Mouse (Mus musculus) myocyte (in vitro differentiated cells): Measurements from ENCODE around the gene Degs1. TPM values are rescaled to one million over a fixed set of nuclear protein-coding genes. Genes with fewer than 3 reads are reported as not detected.
A peak's percentile ranks its signal among the peaks of the same experiment; 100 is the strongest.

Experiments used
- H3K27me3 ChIP-seq: one replicate; pipeline ENCODE4 v1.6.1; 2011; ENCODE audit not compliant: control insufficient read depth, insufficient read depth, insufficient read length
- H3K36me3 ChIP-seq: one replicate; pipeline ENCODE4 v1.6.1; 2011; ENCODE audit not compliant: control insufficient read depth, insufficient read depth
- H3K4me2 ChIP-seq: one replicate; pipeline ENCODE4 v1.6.1; 2011; ENCODE audit warnings: low read depth, control low read depth
- H3K4me3 ChIP-seq: one replicate; pipeline ENCODE4 v1.5.1; 2011; ENCODE audit warnings: mild to moderate bottlenecking, control low read depth, moderate library complexity
- H3K79me2 ChIP-seq: one replicate; pipeline ENCODE4 v1.6.1; 2011; ENCODE audit not compliant: control insufficient read depth, insufficient read depth
- H3ac ChIP-seq: one replicate; pipeline ENCODE4 v1.6.1; 2011; ENCODE audit not compliant: control insufficient read depth, insufficient read length
- CEBPB ChIP-seq: IDR thresholded peaks from 2 replicates; pipeline ENCODE4 v1.6.1; 2011; ENCODE audit warnings: mild to moderate bottlenecking, moderate library complexity; ENCODE audit not compliant: poor library complexity, insufficient read depth, severe bottlenecking
- E2F4 ChIP-seq: IDR thresholded peaks from one replicate; pipeline ENCODE4 v1.6.1; 2011; ENCODE audit warnings: mild to moderate bottlenecking, control low read depth, moderate library complexity; ENCODE audit not compliant: insufficient read depth
- MAX ChIP-seq: IDR thresholded peaks from one replicate; pipeline ENCODE4 v1.6.1; 2011; ENCODE audit warnings: low read depth, mild to moderate bottlenecking, control low read depth
- MYOD1 ChIP-seq, 3 experiments: IDR thresholded peaks; one replicate each; pipeline ENCODE4 v1.6.1; 2011; ENCODE audit warnings: control low read depth in 2 of 3, low read depth in 2 of 3, mild to moderate bottlenecking in 2 of 3, moderate library complexity in 1 of 3; ENCODE audit not compliant: insufficient read length in 2 of 3, control insufficient read depth in 1 of 3
- MYOG ChIP-seq, 3 experiments: IDR thresholded peaks; one replicate each; pipeline ENCODE4 v1.6.1; 2011; ENCODE audit warnings: control low read depth in 2 of 3, low read depth in 2 of 3, mild to moderate bottlenecking in 2 of 3; ENCODE audit not compliant: insufficient read length in 2 of 3, control insufficient read depth in 1 of 3, insufficient read depth in 1 of 3
- POLR2A ChIP-seq: IDR thresholded peaks from one replicate; pipeline ENCODE4 v1.6.1; 2011; ENCODE audit warnings: low read depth, mild to moderate bottlenecking, control low read depth, moderate library complexity; ENCODE audit not compliant: insufficient read length
- POLR2AphosphoS2 ChIP-seq: IDR thresholded peaks from one replicate; pipeline ENCODE4 v1.6.1; 2011; ENCODE audit warnings: low read depth, control low read depth; ENCODE audit not compliant: insufficient read length
- REST ChIP-seq: IDR thresholded peaks from one replicate; pipeline ENCODE4 v1.6.1; 2011; ENCODE audit warnings: mild to moderate bottlenecking, control low read depth, moderate library complexity; ENCODE audit not compliant: insufficient read depth, insufficient read length
- SRF ChIP-seq: IDR thresholded peaks from one replicate; pipeline ENCODE4 v1.6.1; 2011; ENCODE audit warnings: low read depth; ENCODE audit not compliant: control insufficient read depth, insufficient read length
- TCF12 ChIP-seq: IDR thresholded peaks from one replicate; pipeline ENCODE4 v1.6.1; 2011; ENCODE audit warnings: mild to moderate bottlenecking, control low read depth; ENCODE audit not compliant: poor library complexity, insufficient read depth, severe bottlenecking
- TCF3 ChIP-seq: IDR thresholded peaks from one replicate; pipeline ENCODE4 v1.6.1; 2011; ENCODE audit warnings: low read depth, control low read depth; ENCODE audit not compliant: insufficient read length
- USF1 ChIP-seq: IDR thresholded peaks from one replicate; pipeline ENCODE4 v1.6.1; 2011; ENCODE audit warnings: low read depth, mild to moderate bottlenecking, control low read depth, moderate library complexity
- polyA plus RNA-seq: library from polyadenylated mRNA; unstranded; fragments of >200 nt; fragmentation: generic; extraction: Trizol; gene quantifications from one replicate; pipeline ENCODE4 v1.2.1, GENCODE M21; 2012; ENCODE audit warnings: missing spikeins

Degs1 gene
- polyA plus RNA-seq: 110 TPM

- Histone ChIP-seq H3K4me3 (peak within 1 kb of the TSS; percentile 53), H3K79me2 (peaks cover 34% of the 10 kb centered on the region), H3ac (peak within 1 kb of the TSS; percentile 29), H3K4me2 (peak within 1 kb of the TSS; percentile 88), H3K36me3 (peaks cover 19% of the 10 kb centered on the region), H3K27me3 (no peaks in the 10 kb centered on the region)
- TF ChIP-seq POLR2AphosphoS2 (peak; percentile 96), POLR2A (peak; percentile 96), SRF (no peak), MYOD1 (IDR thresholded peaks at IDR 0.05; ENCODE audit: control insufficient read depth in 1 of 3, insufficient read length in 2 of 3, low read depth in 2 of 3) (peak in 1 of 3 experiments; percentile 51), USF1 (peak; percentile 85), REST (no peak), MYOG (IDR thresholded peaks at IDR 0.05; ENCODE audit: control insufficient read depth in 1 of 3, insufficient read depth in 1 of 3, insufficient read length in 2 of 3, low read depth in 2 of 3) (peak in 1 of 3 experiments; percentile 66)
Observed at GRCm38 (mm10) chr1:182282091-182283075, at the start of gene Degs1. TSS of gene Degs1 (minus strand) at chr1:182282804.

DNA sequence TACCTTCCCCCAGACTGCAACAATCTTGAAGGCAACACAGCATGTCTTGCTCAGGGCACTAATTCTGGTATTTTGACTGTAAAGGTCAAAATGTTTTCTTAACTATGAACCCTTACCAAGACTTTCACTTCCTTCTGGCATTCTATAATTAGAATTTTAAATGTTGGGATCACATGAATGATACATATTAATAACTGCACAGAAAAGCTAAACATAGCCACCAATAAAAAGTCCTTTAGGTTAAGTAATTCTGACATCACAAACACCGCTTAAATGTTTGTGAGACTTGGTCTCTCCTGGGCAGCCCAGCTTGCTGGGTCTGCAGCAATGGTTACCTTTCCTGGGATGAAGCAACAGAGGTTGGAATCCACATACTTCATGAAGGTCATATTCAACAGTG is 43.3 kb upstream of the Degs1 start:
- H3K27me3 ChIP-seq: no peaks in the 10 kb centered on the region
- H3K4me2 ChIP-seq: no peak overlapping the region
- peaks cover 6% of the 10 kb centered on the region for H3K79me2 ChIP-seq
- no peak overlapping the region for H3ac ChIP-seq
- TF ChIP-seq CEBPB (no peak), USF1 (no peak), MAX (no peak), MYOG (IDR thresholded peaks at IDR 0.05; ENCODE audit: control insufficient read depth in 1 of 3, insufficient read depth in 1 of 3, insufficient read length in 2 of 3, low read depth in 2 of 3) (no peak), POLR2AphosphoS2 (no peak), SRF (no peak), MYOD1 (IDR thresholded peaks at IDR 0.05; ENCODE audit: control insufficient read depth in 1 of 3, insufficient read length in 2 of 3, low read depth in 2 of 3) (no peak), REST (no peak), POLR2A (no peak), E2F4 (no peak), TCF3 (no peak), TCF12 (no peak)
- H3K36me3 ChIP-seq: peaks cover 58% of the 10 kb centered on the region
- H3K4me3 ChIP-seq: no peak overlapping the region

DNA sequence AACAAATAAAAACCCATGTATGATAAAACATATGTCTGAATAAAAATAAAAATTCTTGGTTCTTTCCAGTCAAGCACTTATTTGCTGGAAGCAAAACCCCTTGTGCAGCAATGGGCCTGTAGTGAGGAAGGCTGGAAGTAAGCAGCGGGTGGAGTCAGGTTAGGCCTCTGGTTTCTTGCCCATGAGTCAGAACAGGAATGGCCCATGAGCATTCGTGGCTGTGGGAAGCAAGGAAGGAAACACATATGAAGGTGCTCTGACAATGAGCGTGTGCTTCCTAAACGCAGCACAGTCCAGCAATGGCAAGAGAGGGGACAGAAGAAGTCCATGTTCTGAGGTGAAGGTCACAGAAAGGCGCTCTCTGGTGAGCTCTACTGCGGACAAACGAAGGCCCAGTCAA is 41.9 kb upstream of the Degs1 start:
- no peaks in the 10 kb centered on the region for H3K79me2 ChIP-seq

GRCm38 (mm10) chr1:182323139-182323538 is 40.5 kb upstream of the Degs1 start:
- Histone ChIP-seq H3K79me2 (no peaks in the 10 kb centered on the region), H3K4me2 (no peak overlapping the region), H3ac (no peak overlapping the region), H3K27me3 (no peaks in the 10 kb centered on the region), H3K4me3 (no peak overlapping the region), H3K36me3 (peaks cover 68% of the 10 kb centered on the region)
- TF ChIP-seq MYOD1 (IDR thresholded peaks at IDR 0.05; ENCODE audit: control insufficient read depth in 1 of 3, insufficient read length in 2 of 3, low read depth in 2 of 3) (no peak), MYOG (IDR thresholded peaks at IDR 0.05; ENCODE audit: control insufficient read depth in 1 of 3, insufficient read depth in 1 of 3, insufficient read length in 2 of 3, low read depth in 2 of 3) (no peak), POLR2AphosphoS2 (no peak), E2F4 (no peak), POLR2A (no peak), TCF3 (no peak), SRF (no peak)

More for the DNA sequence above, 41.9 kb upstream of the Degs1 start:
- TF ChIP-seq MYOD1 (IDR thresholded peaks at IDR 0.05; ENCODE audit: control insufficient read depth in 1 of 3, insufficient read length in 2 of 3, low read depth in 2 of 3) (no peak), TCF12 (no peak), REST (no peak), TCF3 (no peak), POLR2AphosphoS2 (no peak), USF1 (no peak), MAX (no peak), POLR2A (no peak), E2F4 (no peak), SRF (no peak), MYOG (IDR thresholded peaks at IDR 0.05; ENCODE audit: control insufficient read depth in 1 of 3, insufficient read depth in 1 of 3, insufficient read length in 2 of 3, low read depth in 2 of 3) (no peak)
- Histone ChIP-seq H3K36me3 (peaks cover 66% of the 10 kb centered on the region), H3K4me2 (no peak overlapping the region), H3ac (no peak overlapping the region), H3K27me3 (no peaks in the 10 kb centered on the region), H3K4me3 (no peak overlapping the region)

DNA sequence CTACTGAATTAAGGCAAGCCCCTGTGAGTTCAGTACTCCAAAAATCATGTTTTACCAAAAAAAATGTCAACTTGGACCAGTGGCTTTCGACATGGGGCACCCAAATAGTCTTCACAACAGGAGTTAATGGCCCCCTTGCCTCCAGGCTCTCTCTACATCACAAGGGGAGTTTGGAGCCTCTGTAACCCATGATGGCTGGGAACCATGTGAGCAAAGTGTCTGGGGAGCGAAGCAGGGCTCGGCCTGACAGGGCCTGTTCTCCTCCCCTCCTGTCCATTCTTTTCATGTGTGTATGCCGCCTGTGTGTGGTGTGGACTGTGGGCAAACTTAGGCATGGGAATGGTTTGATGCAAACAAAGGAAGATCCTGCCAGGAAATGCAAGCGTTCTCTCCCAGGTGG is 31.6 kb upstream of the Degs1 start:
- Histone ChIP-seq H3K4me2 (no peak overlapping the region), H3K36me3 (peaks cover 41% of the 10 kb centered on the region), H3K27me3 (no peaks in the 10 kb centered on the region), H3ac (no peak overlapping the region), H3K79me2 (no peaks in the 10 kb centered on the region), H3K4me3 (no peak overlapping the region)
- no peak for TF ChIP-seq POLR2A
- TF ChIP-seq SRF: no peak
- TF ChIP-seq MAX: no peak
- no peak for TF ChIP-seq E2F4
- no peak for TF ChIP-seq MYOG (IDR thresholded peaks at IDR 0.05; ENCODE audit: control insufficient read depth in 1 of 3, insufficient read depth in 1 of 3, insufficient read length in 2 of 3, low read depth in 2 of 3)
- no peak for TF ChIP-seq USF1
- TF ChIP-seq POLR2AphosphoS2: no peak
- TF ChIP-seq CEBPB: no peak
- no peak for TF ChIP-seq MYOD1 (IDR thresholded peaks at IDR 0.05; ENCODE audit: control insufficient read depth in 1 of 3, insufficient read length in 2 of 3, low read depth in 2 of 3)
- TF ChIP-seq TCF12: no peak
- TF ChIP-seq TCF3: no peak
- TF ChIP-seq REST: no peak
